Mouse (Mus musculus): ENCODE measurements at regions not wholly inside any gene's neighbourhood (a gene's known extent, or its start where the extent isn't known, plus 50 kb on each side); places are given as distances from the start of the nearest gene placed in this dataset.

GRCm38 (mm10) chr12:54450369-54450768 lies 206.0 kb downstream of the Sptssa start:
- no peak for TF ChIP-seq CTCF (conservative IDR thresholded peaks at IDR 0.05; ENCODE audit: low read length)
- TF ChIP-seq POU5F1 (IDR thresholded peaks at IDR 0.05; ENCODE audit: borderline replicate concordance, low read length), result no peak
- TF ChIP-seq NANOG (IDR thresholded peaks at IDR 0.05; ENCODE audit: borderline replicate concordance, low read length), result no peak

Measured in E14TG2a.4 (cell line).